ENCODE assay signal across 20 mouse cellular contexts in the genomic region with DNA sequence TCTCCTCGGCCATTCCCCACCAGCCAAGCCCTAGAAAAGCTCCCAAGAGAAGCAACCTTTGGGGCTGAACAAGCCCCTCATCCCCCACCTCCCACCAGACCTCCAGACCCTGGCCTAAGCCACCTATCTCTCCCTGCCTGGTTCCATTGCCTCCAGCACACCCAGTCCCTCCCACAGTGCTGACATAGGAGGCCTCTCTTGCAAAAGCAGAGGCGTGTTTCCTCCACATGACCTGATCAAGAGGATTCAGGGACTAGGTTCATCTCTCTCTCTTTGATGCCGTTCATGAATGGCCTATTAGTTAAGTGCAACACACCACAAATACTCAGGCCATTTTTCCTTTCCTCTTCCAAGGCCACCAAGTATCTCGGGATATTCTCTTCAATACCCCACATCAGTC. TPM values are rescaled to one million over a fixed set of nuclear protein-coding genes. Genes with fewer than 3 reads are reported as not detected.
"Had no signal": no experiment of that assay in that cellular context is flagged by ENCODE, and none has a peak within 500 bp of the region (broad histone marks: within the 10 kb centered on the region; RNA-seq: fewer than 3 reads in every experiment).

No protein-coding gene starts in this region.

- H3K9ac ChIP-seq: liver, embryonic 15.5 days; lung, embryonic 14.5 days; midbrain, embryonic 13.5 days; midbrain, embryonic 15.5 days; neural tube, embryonic 13.5 days; neural tube, embryonic 15.5 days had no signal

- H3K4me2 ChIP-seq: liver, embryonic 15.5 days; lung, embryonic 14.5 days; midbrain, embryonic 13.5 days; midbrain, embryonic 15.5 days; neural tube, embryonic 13.5 days; neural tube, embryonic 15.5 days had no signal

- H3K27ac ChIP-seq: liver, embryonic 15.5 days; midbrain, embryonic 10.5 days; midbrain, embryonic 13.5 days; midbrain, embryonic 15.5 days; neural tube, embryonic 13.5 days; neural tube, embryonic 15.5 days had no signal

- DNase-seq: lung, adult 18-20 months; lung, embryonic 14.5 days; lung, postnatal 10 days; lung, postnatal 4 days; retina, postnatal 1 day; right cerebral cortex, adult 18-20 months; right cerebral cortex, postnatal 25 days; right cerebral cortex, postnatal 4 days; spleen, adult 18-20 months; thymus, adult 18-20 months; thymus, postnatal 14 days; thymus, postnatal 36 days had no signal

- ATAC-seq: midbrain, embryonic 13.5 days; midbrain, embryonic 15.5 days had no signal

- H3K9me3 ChIP-seq: liver, embryonic 15.5 days; midbrain, embryonic 15.5 days; neural tube, embryonic 13.5 days; neural tube, embryonic 15.5 days had no signal

- H3K4me1 ChIP-seq: liver, embryonic 15.5 days; midbrain, embryonic 13.5 days; midbrain, embryonic 15.5 days; neural tube, embryonic 13.5 days; neural tube, embryonic 15.5 days had no signal

- H3K27me3 ChIP-seq: liver, embryonic 15.5 days; midbrain, embryonic 13.5 days; midbrain, embryonic 15.5 days; neural tube, embryonic 13.5 days; neural tube, embryonic 15.5 days had no signal

- H3K36me3 ChIP-seq: liver, embryonic 15.5 days; midbrain, embryonic 10.5 days; midbrain, embryonic 13.5 days; midbrain, embryonic 15.5 days; neural tube, embryonic 13.5 days; neural tube, embryonic 15.5 days had no signal

- H3K4me3 ChIP-seq: liver, embryonic 15.5 days; midbrain, embryonic 10.5 days; midbrain, embryonic 13.5 days; midbrain, embryonic 15.5 days; myocyte; neural tube, embryonic 13.5 days; neural tube, embryonic 15.5 days had no signal

RNA-seq across cellular contexts. Expression of gene Nr0b2, which starts 6.7 kb away (rescaled TPM):
- polyA plus RNA-seq: lung, embryonic 14.5 days; midbrain, embryonic 13.5 days; midbrain, embryonic 15.5 days; myocyte; neural tube, embryonic 11.5 days; neural tube, embryonic 13.5 days had no signal
